Mouse (Mus musculus) liver, postnatal 0 days (tissue): ENCODE measurements around the gene Adam12. TPM values are rescaled to one million over a fixed set of nuclear protein-coding genes. Genes with fewer than 3 reads are reported as not detected.

Source experiments
- ATAC-seq: fragments of 200-750 bp; cut with Nextera tagmentation; 2 replicates; pipeline ENCODE4 v1.8.0; 2017; ENCODE audit warnings: mild to moderate bottlenecking, moderate library complexity
- DNase-seq: peaks from one replicate; pipeline ENCODE4 v3.0.0-alpha.2; 2016
- H3K27ac ChIP-seq: fragments of 300-500 bp; sonication (generic); 2 replicates; pipeline ENCODE4 v1.5.1; 2014; ENCODE audit warnings: antibody characterized with exemption, moderate library complexity, mild to moderate bottlenecking, low read depth
- H3K27me3 ChIP-seq: fragments of 300-500 bp; sonication (generic); 2 replicates; pipeline ENCODE4 v1.6.1; 2014; ENCODE audit warnings: low read length, control low read depth, mixed read lengths; ENCODE audit not compliant: insufficient read depth
- H3K36me3 ChIP-seq: fragments of 300-500 bp; sonication (generic); replicated peaks from 2 replicates; pipeline ENCODE4 v1.6.1; 2014; ENCODE audit warnings: mild to moderate bottlenecking, control low read depth, low read length, moderate library complexity, mixed read lengths; ENCODE audit not compliant: insufficient read depth
- H3K4me1 ChIP-seq: fragments of 300-500 bp; sonication (generic); 2 replicates; pipeline ENCODE4 v1.6.1; 2014; ENCODE audit warnings: antibody characterized with exemption, mild to moderate bottlenecking, control low read depth; ENCODE audit not compliant: insufficient read depth
- H3K4me2 ChIP-seq: fragments of 300-500 bp; sonication (generic); 2 replicates; pipeline ENCODE4 v1.6.1; 2014; ENCODE audit warnings: low read depth, mild to moderate bottlenecking, low read length, moderate library complexity, mixed read lengths
- H3K4me3 ChIP-seq: fragments of 300-500 bp; sonication (generic); 2 replicates; pipeline ENCODE4 v1.5.1; 2014; ENCODE audit warnings: low read depth, low read length
- H3K9ac ChIP-seq: fragments of 300-500 bp; sonication (generic); replicated peaks from 2 replicates; pipeline ENCODE4 v1.6.1; 2014; ENCODE audit warnings: mild to moderate bottlenecking, moderate library complexity
- H3K9me3 ChIP-seq: fragments of 300-500 bp; sonication (generic); 2 replicates; pipeline ENCODE4 v1.6.1; 2016; ENCODE audit warnings: mild to moderate bottlenecking, control low read depth, low read length, mixed read lengths
- CTCF ChIP-seq: sonication (generic); IDR thresholded peaks from 2 replicates; pipeline ENCODE4 v1.5.1; 2016; ENCODE audit warnings: antibody characterized with exemption, low read depth
- EP300 ChIP-seq: IDR thresholded peaks from 2 replicates; pipeline ENCODE4 v1.6.1; 2016; ENCODE audit warnings: antibody characterized with exemption, low read depth, mild to moderate bottlenecking
- WGBS: fragments of 180-500 bp; shearing (Covaris S2); extraction: QIAGEN DNeasy Blood & Tissue Kit; methylation state at CpG from one replicate; pipeline ENCODE4 v1.1.7; 2014; ENCODE audit not compliant: insufficient replicate concordance; 5-methylcytosine and 5-hydroxymethylcytosine counted together
- microRNA-seq: library from miRNA; unstranded; fragments of <30 nt; microRNA quantifications from one replicate; pipeline ENCODE4, GENCODE M21; 2016
- polyA plus RNA-seq: library from polyadenylated mRNA; unstranded; fragments of >200 nt; fragmentation: Nextera tagmentation; extraction: Ambion mirVana; gene quantifications from 2 replicates; pipeline ENCODE4 v1.2.1, GENCODE M21; 2015

The Adam12 gene
- polyA plus RNA-seq, 1 experiment from 2014 or later, result 0.93 TPM

DNA sequence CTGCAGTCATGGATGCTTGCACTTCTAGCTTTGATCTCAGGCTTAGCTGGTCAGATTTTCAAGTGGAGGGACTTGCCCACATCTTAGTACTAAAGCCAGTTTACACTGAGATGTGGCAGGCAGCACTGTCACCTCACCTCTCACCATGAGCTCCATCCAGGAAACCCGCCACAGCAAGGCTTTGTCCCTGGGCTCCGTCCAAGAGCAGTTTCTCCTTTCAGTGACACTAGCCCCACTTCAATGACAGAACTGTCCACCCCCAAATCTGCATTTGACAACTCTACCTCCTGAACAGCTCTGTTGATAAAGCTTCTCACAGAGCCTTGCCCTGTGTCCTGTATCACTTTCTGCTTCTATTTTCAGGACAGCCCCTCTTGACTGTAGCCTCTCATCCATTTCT is 383.8 kb downstream of the Adam12 start:
- Histone ChIP-seq H3K4me2 (no peak overlapping the region), H3K36me3 (no peaks in the 10 kb centered on the region), H3K27me3 (no peaks in the 10 kb centered on the region), H3K9me3 (no peaks in the 10 kb centered on the region), H3K4me1 (no peaks in the 10 kb centered on the region), H3K4me3 (no peak overlapping the region), H3K27ac (no peak overlapping the region), H3K9ac (no peak overlapping the region)
- DNase-seq, result no peak
- no peak for TF ChIP-seq EP300
- no peak for TF ChIP-seq CTCF
- no peak for ATAC-seq
- WGBS, result 64% methylated on average over 2 of the region's 2 CpGs

DNA sequence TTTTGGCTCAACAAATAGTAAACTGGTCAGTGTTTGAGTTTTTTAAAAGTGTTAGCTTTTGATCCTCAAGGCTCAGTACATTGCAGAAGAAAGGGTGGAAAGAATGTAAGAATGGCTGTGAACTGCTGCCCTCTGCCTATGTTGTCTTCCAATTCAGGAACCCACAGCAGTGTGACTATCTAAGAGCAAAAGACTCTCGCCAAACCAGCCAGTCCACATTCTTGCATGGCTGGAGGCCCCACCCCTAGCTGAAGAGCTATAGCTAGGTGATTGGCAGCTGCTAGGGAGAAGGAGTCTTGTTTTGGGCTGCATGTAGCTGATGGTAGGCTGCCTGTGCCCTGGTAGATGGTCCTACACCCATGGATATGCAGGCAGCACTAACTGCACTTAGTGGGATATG is 384.8 kb downstream of the Adam12 start:
- DNase-seq (no peak), ATAC-seq (no peak)
- no peak overlapping the region for H3K27ac ChIP-seq
- WGBS, result 36% methylated on average over 1 of the region's 1 CpGs
- no peaks in the 10 kb centered on the region for H3K27me3 ChIP-seq
- H3K9me3 ChIP-seq, result no peaks in the 10 kb centered on the region
- no peak overlapping the region for H3K4me3 ChIP-seq
- H3K9ac ChIP-seq, result no peak overlapping the region
- H3K4me1 ChIP-seq, result no peaks in the 10 kb centered on the region
- no peaks in the 10 kb centered on the region for H3K36me3 ChIP-seq
- no peak overlapping the region for H3K4me2 ChIP-seq
- no peak for TF ChIP-seq CTCF
- no peak for TF ChIP-seq EP300

DNA sequence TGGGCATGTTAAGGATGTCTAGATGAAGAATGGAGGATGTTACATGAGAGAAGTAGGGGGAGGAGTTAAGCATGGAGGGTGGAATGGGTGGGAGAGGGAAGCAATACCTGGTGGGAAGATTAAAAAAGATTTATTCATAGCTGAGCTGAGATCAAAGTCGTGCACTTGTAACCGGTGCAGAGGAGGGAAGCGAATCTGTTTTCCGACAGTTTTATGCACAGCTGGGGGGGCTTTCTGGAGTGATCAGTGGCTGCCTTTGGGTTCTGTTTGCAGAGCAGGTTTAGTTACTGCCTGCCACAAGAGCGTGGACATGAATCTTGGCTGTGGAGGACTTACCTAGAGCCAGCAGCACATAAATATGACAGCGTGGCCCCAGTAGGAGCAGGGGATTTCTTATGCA is 389.9 kb downstream of the Adam12 start:
- Histone ChIP-seq H3K27ac (no peak overlapping the region), H3K36me3 (no peaks in the 10 kb centered on the region), H3K9ac (no peak overlapping the region), H3K4me3 (no peak overlapping the region), H3K9me3 (no peaks in the 10 kb centered on the region), H3K27me3 (no peaks in the 10 kb centered on the region), H3K4me2 (no peak overlapping the region), H3K4me1 (no peaks in the 10 kb centered on the region)
- no peak for TF ChIP-seq CTCF
- no peak for TF ChIP-seq EP300
- WGBS, result 70% methylated on average over 6 of the region's 6 CpGs
- ATAC-seq (no peak), DNase-seq (no peak)

DNA sequence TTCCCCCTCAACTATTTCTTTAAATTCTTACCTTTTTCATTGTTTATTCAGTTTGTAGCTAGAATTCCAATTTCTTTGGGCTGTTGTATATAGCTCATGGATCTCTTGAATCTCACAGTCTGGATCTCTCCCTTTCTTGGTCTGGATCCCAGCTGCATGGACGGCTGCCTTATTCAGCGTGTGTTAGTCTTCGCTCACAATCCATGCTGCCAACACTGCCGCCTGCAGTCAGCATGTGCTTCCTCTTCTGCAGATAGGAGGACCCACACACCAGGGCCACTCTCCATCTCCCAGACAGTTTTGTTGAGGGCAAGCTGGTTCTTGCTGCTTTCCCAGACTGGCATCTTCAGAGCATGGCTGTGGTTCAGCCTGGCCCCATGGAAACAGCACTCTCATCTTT is 392.4 kb downstream of the Adam12 start:
- Histone ChIP-seq H3K27ac (no peak overlapping the region), H3K9ac (no peak overlapping the region), H3K9me3 (no peaks in the 10 kb centered on the region), H3K4me1 (no peaks in the 10 kb centered on the region), H3K36me3 (no peaks in the 10 kb centered on the region), H3K4me3 (no peak overlapping the region), H3K27me3 (no peaks in the 10 kb centered on the region), H3K4me2 (no peak overlapping the region)
- no peak for DNase-seq
- ATAC-seq, result no peak
- TF ChIP-seq EP300 (no peak), CTCF (no peak; the same call in 1 of the 2 replicates)
- 44% methylated on average over 4 of the region's 4 CpGs for WGBS

Small RNA genes within 50 kb of the gene (microRNA-seq; reads per million reads assigned to microRNA genes)
- gene Gm23631, result not detected

Other genes starting within 250 kb of the Adam12 start
- not detected in 2 replicates for gene D7Ertd443e, start 153.5 kb upstream of the Adam12 start, polyA plus RNA-seq